Mouse (Mus musculus): ENCODE measurements around the gene Synpo2l.

DNA sequence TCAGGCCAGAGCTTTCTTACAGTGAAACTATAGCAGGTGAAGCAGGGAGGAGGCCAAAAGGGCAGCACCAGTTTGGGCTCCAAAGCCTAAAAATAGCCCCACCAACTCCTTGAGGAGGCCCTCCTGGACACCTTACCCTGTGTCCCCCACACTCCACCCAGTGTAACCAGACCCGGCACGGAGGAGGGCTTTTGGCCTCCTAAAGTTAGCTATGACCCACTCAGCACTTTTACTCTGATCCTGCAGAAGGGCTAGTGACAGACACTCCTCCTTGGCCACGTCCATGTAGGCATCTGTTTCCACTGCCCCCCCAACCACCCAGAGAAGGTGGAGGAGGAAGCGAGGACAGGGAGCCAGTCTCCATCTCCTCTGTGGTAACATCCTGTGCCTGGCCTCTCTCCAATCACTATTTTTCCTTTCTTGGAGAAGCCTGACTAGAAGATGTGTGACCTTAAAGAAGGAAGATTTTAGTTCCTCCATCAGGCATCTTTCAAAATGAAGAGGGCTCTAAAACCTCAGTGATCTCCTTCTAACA lies 16.4 kb downstream of the Synpo2l start:
- no peak for TF ChIP-seq TAL1 (IDR thresholded peaks at IDR 0.05; ENCODE audit: low read length)
- TF ChIP-seq GATA1 (IDR thresholded peaks at IDR 0.05; ENCODE audit: low read length): no peak

Measured in erythroblast, embryonic 14.5 days (primary cell).